Mouse (Mus musculus): ENCODE measurements around the gene R3hdm1.

The R3hdm1 gene

DNA sequence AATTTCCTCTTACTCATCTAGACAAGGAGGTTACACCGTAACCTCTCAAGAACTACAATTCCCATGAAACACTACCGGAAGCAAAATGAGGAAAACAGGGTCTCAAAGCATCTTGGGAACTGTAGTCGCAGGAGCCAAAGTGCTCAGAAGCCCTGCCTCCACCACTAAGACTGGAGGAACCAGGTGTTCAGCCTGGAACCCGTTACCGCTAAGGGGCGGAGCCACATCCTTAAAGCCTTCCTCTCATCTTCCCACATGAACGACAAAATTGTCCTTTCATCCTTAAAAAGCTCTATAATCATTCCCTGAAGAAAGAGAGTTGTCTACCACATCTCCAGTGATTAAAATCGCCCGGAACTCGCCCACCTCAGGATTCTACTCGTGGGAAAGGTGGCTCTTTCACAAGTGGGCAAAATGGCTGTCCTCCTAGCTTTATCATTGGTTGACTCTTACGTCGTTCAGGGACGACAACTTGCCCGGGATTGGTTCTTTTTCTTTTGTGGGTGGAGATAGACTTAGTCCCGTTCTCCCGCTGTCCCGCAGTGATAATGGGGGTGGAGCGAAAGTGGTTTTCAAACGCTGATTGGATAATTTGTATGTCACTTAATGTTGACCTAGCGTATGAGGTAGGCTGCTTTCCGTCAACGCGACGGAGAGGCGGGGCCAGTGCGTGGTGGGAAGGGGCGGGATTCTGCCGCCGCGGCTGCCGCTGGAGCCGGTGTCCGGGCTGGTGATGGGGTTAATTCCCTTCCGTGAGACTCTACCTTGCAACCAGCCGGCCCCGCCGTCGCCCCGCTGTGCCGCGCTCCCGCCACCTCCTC lies at the start of gene R3hdm1, which contains the start of gene Zranb3:
TSS of gene R3hdm1 (plus strand) at position 661 of the 821 bp plus-strand sequence.
TSS of gene Zranb3 (minus strand) at position 407 of the 821 bp plus-strand sequence.
- in situ Hi-C loops (cut with MboI), result no loop called here

GRCm38 (mm10) chr1:128057269-128057668 lies 45.8 kb upstream of the R3hdm1 start:
- in situ Hi-C loops (cut with MboI), result no loop called here

- in situ Hi-C loops (cut with MboI), result no loop called here
Measured at GRCm38 (mm10) chr1:128058625-128059024, 44.5 kb upstream of the R3hdm1 start.

DNA sequence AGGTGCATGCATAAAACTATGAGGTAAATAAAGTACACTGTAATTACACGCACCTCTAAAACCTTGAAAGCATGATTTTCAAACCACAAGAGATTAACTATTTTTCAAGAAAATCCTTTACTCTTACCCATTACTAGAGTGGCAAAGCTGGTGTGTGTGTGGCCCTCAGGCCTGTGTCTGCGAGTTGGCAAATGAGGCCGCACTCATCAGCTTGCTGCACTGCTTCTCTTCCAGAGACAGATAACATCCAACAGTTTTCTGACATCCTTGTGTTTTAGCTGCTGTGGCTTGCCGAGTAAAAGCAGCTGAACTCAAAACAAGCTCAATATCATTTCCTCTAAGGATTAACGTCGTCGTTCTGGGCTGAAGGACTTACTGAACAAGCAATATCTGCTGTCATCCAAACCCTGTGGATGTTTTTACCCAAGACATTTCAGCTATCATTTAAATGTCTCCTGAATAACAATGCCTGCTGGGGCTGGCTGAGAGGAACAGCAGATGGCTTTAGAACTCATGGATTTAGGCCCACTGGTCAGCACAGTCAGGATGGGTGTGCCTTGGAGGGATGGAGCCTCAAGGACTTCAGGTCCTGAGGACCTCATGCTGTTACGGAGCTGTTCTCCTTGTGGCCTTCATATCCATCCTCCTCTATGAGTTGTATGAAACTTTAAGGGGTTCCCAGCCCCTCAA lies 42.3 kb upstream of the R3hdm1 start:
- in situ Hi-C loops (cut with MboI), result no loop called here

GRCm38 (mm10) chr1:128061401-128061800 lies 41.7 kb upstream of the R3hdm1 start:
- in situ Hi-C loops (cut with MboI), result no loop called here

DNA sequence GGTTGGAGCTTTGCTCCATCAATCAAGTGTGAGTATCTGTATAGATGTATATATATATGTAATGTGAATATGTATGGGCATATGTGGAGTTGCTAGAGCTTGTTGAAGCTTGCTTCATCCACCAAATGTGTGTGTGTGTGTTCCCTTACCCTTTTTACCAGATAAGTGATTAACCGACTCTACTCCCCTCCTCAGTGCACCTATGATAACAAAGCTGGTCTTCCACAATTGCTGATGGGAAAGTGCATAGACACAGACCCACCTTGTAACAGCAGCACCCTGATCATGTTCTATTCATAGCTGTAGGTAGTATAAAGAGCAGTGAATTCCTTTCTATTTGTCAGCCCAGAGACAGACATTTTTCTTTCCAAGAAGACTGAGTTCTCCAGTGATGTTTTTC lies 40.9 kb upstream of the R3hdm1 start:
- in situ Hi-C loops (cut with MboI), result no loop called here

- in situ Hi-C loops (cut with MboI), result no loop called here
Measured at GRCm38 (mm10) chr1:128064716-128065115, 38.4 kb upstream of the R3hdm1 start.

DNA sequence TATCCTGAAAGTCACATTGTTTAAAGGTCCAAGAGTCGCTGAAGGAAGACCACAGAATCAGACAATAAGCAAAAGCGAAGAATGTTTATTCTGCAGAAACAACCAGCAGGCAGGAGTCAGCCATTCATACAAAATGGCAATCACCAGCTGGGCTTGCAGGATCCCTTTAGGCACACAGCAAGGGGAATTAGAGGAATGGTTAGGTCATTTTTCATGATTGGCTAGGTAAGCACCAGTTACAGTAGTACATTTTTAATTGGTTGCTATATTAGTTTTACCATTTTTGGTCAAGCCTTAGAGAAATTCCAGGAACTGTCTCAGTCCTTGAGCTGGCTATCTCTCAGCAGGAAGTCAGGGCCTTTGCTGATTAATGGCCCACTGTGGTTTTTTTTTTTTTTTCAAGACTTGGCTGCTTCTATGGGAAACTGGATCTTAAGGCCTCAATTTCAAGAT lies 34.1 kb upstream of the R3hdm1 start:
- in situ Hi-C loops (cut with MboI), result no loop called here

GRCm38 (mm10) chr1:128070003-128070402 lies 33.1 kb upstream of the R3hdm1 start:
- in situ Hi-C loops (cut with MboI), result no loop called here

GRCm38 (mm10) chr1:128073051-128073450 lies 30.1 kb upstream of the R3hdm1 start:
- in situ Hi-C loops (cut with MboI), result no loop called here

DNA sequence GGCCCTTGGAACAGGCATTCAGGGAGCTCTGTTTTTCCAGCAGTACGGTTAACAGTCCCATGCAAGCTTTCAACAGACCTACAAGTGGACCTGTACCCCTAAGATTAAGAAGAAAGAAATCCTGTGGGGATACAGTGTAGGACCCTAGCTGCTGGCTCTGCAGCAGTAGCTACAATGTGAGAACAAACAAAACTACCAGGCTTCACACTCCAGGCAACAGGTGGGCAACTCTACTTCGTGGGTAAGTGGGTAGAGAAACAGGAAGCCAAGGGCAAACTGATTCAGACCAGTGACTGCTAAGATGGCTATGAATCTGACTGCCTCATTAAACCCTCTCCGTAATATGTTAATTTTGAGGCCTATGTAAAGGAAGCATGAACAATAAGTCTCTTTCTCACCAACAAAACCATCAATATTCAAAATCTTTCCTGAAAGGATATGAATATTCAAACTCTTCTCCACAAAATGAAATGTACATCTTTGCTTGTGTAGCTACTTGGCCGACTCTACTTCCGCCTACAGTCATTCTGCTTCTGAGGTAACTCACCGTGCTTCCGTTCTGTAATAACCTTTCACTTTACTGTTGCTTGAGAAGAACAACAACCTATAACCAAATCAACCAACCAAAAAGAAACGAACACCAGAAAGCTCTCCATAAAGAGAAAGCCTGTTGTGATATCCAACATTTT lies 26.2 kb upstream of the R3hdm1 start:
- in situ Hi-C loops (cut with MboI), result no loop called here

- in situ Hi-C loops (cut with MboI), result no loop called here
Measured at GRCm38 (mm10) chr1:128077788-128078187, 25.3 kb upstream of the R3hdm1 start.

DNA sequence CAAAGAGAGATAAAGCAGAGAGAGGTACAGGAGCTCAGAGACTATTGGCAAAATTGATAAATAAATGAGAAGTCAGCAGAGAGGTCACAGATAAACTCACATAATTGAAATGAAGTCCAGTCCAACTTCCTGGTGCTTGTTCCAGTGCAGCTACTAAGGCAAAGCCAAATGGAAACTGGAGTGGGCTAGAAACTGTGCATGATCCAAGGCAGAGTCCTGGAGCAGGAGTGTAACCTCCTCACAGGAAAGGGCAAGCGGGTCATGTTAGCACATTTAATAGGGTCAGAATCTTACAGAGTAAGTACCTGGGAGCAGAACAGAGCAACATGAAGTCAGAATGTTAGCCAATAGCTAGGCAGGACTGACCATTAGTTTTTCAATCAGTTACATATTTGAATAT lies 24.5 kb upstream of the R3hdm1 start:
- in situ Hi-C loops (cut with MboI), result no loop called here

DNA sequence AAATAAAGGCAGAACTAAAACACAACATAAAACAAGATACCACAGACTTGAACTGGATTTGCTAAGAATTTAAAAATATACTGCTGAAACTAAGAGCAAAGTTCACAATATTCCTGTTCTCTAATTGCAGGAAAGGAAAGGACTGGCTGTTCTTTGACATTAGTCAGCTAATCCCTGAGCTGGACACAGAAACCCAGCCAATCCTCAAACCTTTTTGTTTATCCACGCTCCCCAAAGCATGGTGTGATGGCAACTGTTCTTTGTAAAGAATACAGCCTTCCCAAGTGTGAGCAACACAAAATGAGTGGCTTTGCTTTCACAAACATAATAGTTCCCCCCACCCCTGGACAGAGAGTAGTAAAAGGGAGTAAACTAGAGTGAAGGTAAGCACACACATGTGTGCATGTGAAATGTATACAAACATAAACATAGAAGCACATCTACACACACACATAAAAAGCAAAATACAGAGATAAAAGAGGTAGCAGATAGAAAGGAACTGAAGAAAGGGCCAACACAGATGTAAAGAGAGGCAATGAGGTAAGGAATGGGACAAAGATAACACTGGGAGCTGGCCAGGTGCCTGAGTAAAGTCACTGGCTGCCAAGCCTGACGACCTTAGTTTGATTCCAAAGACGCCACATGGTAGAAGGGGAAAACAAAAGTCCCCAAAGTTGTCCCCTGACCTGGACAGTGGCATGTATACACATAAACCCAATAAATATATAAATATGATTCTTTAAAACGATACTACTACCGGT lies 22.0 kb upstream of the R3hdm1 start:
- in situ Hi-C loops (cut with MboI), result no loop called here

- in situ Hi-C loops (cut with MboI), result no loop called here
Measured at GRCm38 (mm10) chr1:128081873-128082272, 21.2 kb upstream of the R3hdm1 start.

DNA sequence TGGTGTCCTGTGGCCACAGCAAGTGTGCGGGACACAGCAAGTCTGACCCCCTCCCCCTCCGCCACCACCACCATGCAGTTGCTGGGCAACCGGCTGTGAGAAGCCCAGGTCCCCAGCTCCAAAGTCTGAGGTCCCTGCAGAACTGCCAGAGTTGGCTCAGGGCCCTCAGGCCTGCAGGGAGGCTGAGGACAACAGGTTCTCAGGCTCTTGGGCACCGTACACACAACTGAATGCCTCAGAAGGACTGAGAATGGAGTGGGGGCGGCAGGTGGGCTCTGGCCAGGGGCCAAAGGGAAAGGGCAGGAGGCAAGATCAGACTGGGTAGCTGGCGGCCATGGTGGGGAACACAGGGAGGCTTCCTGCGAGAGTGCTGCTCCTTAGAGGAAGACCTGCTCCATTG lies 20.3 kb upstream of the R3hdm1 start:
- in situ Hi-C loops (cut with MboI), result no loop called here

- in situ Hi-C loops (cut with MboI), result no loop called here
Measured at GRCm38 (mm10) chr1:128094686-128095085, 8.4 kb upstream of the R3hdm1 start.

GRCm38 (mm10) chr1:128098309-128098708 lies 4.8 kb upstream of the R3hdm1 start:
- in situ Hi-C loops (cut with MboI), result no loop called here

DNA sequence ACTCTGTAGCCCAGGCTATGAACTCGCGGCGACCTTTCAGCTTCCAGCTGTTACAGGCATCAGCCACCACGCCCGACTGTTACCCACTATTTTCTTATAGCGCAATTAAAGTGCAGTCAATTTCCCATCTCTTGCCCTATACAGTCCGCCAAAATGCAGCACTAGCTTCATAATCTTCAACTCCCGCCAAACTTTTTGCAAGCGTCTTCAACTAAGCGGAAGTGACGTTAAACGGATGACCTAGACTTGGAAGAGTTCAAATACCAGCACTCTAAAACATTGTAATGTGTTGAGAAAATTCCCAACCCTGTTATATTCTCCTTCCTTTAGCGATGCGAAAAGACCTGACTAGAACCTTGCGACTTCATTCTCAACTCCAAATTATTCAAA lies 855 bp upstream of the R3hdm1 start:
- in situ Hi-C loops (cut with MboI), result no loop called here

DNA sequence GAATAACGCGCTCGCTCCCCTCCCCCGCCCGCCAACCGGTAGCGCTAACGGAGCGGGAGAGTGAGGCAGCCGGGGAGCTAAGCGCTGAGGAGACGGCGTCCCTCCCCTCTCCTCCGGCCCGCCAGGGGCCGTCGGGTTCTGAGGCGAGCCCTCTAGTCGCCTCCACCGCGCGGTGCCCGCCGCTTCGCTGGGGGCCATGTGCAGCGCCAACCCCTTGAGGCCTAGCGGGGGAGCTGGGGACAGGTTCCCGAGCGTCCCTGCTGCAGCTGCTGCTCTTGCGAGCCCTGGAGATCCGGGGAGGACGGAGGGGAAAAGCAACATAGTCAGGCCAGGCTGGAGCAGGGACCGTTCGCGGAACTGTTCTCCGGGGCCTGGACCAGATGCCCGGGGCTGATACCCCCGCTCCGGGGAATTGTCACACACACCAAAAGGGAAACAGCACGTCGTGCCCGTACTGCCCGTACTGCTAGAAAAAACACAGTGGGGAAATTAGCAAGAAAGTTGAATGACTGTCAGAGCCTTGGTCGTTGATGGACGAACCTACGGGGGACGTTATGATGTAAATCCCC lies 503 bp downstream of the R3hdm1 start:
- in situ Hi-C loops (cut with MboI), result no loop called here

GRCm38 (mm10) chr1:128120913-128121627 lies 18.0 kb downstream of the R3hdm1 start:
- in situ Hi-C loops (cut with MboI), result no loop called here

Measured in mature B cell (primary cell).